Mouse (Mus musculus) thymus, adult 2 months (tissue): ENCODE measurements around the gene Herc2.

Source experiments
- CTCF ChIP-seq: fragments of 200-500 bp; IDR thresholded peaks from 2 replicates; pipeline ENCODE4 v1.5.1; 2012; ENCODE audit warnings: mild to moderate bottlenecking, control low read depth, low read length, moderate library complexity, borderline replicate concordance; ENCODE audit not compliant: control insufficient read depth, poor library complexity, insufficient read depth; ENCODE audit errors: extremely low read depth
- POLR2A ChIP-seq: fragments of 200-500 bp; IDR thresholded peaks from 2 replicates; pipeline ENCODE4 v1.6.1; 2012; ENCODE audit warnings: mild to moderate bottlenecking, low read length, control low read depth, moderate library complexity; ENCODE audit not compliant: control insufficient read depth, poor library complexity, insufficient read depth; ENCODE audit errors: extremely low read depth

DNA sequence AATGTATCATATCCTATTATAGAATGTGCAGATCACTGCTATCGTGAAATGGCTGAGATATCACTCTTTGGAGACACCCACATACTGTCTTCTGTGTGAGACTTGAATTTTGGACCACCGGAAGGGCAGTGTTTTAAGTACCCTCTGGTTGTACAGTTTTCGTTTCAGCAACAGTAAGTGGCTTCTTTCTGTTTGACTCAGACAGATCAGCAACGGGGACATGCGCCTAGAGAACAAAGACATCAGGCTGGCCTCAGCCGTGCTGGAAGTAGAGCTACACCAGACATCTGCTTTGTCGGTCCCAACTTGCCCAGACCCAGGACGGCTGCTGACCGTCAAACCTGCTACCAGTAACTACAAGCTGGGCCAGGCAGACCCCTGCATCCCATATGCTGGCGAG, 204.6 kb downstream of the Herc2 start:
- TF ChIP-seq POLR2A (no peak), CTCF (no peak)
